Mouse (Mus musculus) olfactory bulb, adult 2 months (tissue): Measurements from ENCODE around the gene Iqsec1.

Source experiments
- CTCF ChIP-seq: fragments of 200-500 bp; IDR thresholded peaks from 2 replicates; pipeline ENCODE4 v1.5.1; 2012; ENCODE audit warnings: low read depth, mild to moderate bottlenecking, low read length, moderate library complexity; ENCODE audit not compliant: insufficient read depth
- POLR2A ChIP-seq: fragments of 200-500 bp; IDR thresholded peaks from 2 replicates; pipeline ENCODE4 v1.6.1; 2012; ENCODE audit warnings: mild to moderate bottlenecking, low read depth, low read length, moderate library complexity; ENCODE audit not compliant: insufficient read depth

GRCm38 (mm10) chr6:90751624-90752023, 236.9 kb downstream of the Iqsec1 start:
- TF ChIP-seq POLR2A (no peak), CTCF (no peak)
